Mouse (Mus musculus): ENCODE data around the gene Cdhr3. TPM values are rescaled to one million over a fixed set of nuclear protein-coding genes. Genes with fewer than 3 reads are reported as not detected.
A peak's percentile ranks its signal among the peaks of the same experiment; 100 is the strongest.
"Not testable (repeated sequence)": the region's sequence is repeated elsewhere in the genome, so short reads cannot be mapped to it uniquely, and the experiment has no call there.

The Cdhr3 gene
- total RNA-seq, 2 experiments from 2014 or later: 1.2 to 1.6 TPM

GRCm38 (mm10) chr12:33008305-33009110 is 84.2 kb downstream of the Cdhr3 start:
- DNase-seq (ENCODE audit: low spot score in 2 of 2): no peak

GRCm38 (mm10) chr12:33007176-33007575 is 85.5 kb downstream of the Cdhr3 start:
- no peak for DNase-seq (ENCODE audit: low spot score in 2 of 2)

GRCm38 (mm10) chr12:33005858-33006257 is 86.8 kb downstream of the Cdhr3 start:
- DNase-seq (ENCODE audit: low spot score in 2 of 2): no peak

GRCm38 (mm10) chr12:33003339-33003965 is 89.2 kb downstream of the Cdhr3 start:
- no peak for DNase-seq (ENCODE audit: low spot score in 2 of 2)

GRCm38 (mm10) chr12:33000402-33000801 is 92.3 kb downstream of the Cdhr3 start:
- DNase-seq (ENCODE audit: low spot score in 2 of 2): no peak

GRCm38 (mm10) chr12:32999778-33000177 is 92.9 kb downstream of the Cdhr3 start:
- not testable (repeated sequence) for DNase-seq (ENCODE audit: low spot score in 2 of 2)

GRCm38 (mm10) chr12:32998766-32999165 is 93.9 kb downstream of the Cdhr3 start:
- DNase-seq (ENCODE audit: low spot score in 2 of 2): no peak

- no peak for DNase-seq (ENCODE audit: low spot score in 2 of 2)
Measured at GRCm38 (mm10) chr12:32995081-32995834, 97.4 kb downstream of the Cdhr3 start.

- no peak for DNase-seq (ENCODE audit: low spot score in 2 of 2)
Measured at GRCm38 (mm10) chr12:32994081-32994480, 98.6 kb downstream of the Cdhr3 start.

- peak; percentile 27 to 52 for DNase-seq (ENCODE audit: low spot score in 2 of 2)
Measured at GRCm38 (mm10) chr12:32989731-32990130, 102.9 kb downstream of the Cdhr3 start.

GRCm38 (mm10) chr12:32986284-32986683 is 106.4 kb downstream of the Cdhr3 start:
- DNase-seq (ENCODE audit: low spot score in 2 of 2): no peak

Small RNA genes lying within 50 kb of the gene (microRNA-seq; reads per million reads assigned to microRNA genes)
- 0 reads per million in 2 experiments for gene Gm22904

Other genes with a start within 250 kb of the Cdhr3 start
- 10 to 100 TPM; 37.0 to 37.7 TPM for gene Sypl, start 139.0 kb downstream of the Cdhr3 start, total RNA-seq (2021)
- 10 to 100 TPM; 50.2 to 60.1 TPM for gene Atxn7l1, start 54.8 kb upstream of the Cdhr3 start, total RNA-seq (2021)